Mouse (Mus musculus) brain, embryonic 18.5 days (tissue): ENCODE measurements around the gene Plekha4.

ENCODE experiments used
- DNase-seq: peaks from one replicate; pipeline ENCODE4 v3.0.0-alpha.2; 2012; ENCODE audit warnings: low read depth, low spot score

The Plekha4 gene

DNA sequence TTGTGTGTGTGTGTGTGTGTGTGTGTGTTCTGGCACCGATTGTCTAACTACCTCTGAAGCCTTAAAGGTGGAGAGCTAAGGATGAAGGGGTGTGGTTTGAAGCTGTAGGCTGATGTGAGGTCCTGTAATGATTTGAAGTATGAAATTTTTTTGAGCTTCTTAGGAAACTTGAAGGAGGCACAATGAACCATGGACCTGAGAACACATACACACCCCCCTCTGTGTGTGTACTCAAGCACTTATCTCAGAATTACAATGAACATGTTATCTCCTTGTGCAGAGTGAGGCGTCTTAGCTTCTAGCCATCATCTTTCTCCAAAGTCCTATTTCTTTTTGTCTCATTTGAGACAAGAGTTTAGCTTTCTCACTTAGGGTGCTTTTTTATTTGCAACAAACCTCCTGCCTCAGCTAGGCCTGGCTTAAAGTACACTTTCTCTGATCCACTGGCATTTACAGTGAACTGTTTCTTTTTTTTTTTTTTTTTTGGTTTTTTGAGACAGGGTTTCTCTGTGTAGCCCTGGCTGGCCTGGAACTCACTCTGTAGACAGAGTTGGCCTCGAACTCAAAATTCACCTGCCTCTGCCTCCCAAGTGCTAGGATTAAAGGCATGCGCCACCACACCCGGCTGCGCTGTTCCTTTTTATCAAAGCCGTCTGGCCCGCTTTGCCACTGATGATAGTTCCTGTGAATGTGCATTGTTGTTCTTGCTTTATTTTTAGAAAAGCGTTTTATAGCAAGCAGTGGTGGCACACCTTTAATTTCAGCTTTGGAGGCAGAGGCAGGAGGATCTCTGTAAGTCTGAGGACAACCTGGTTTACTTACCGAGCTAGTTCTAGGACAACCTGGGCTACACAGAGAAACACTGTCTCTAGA, 42.7 kb downstream of the Plekha4 start:
- no peak for DNase-seq

DNA sequence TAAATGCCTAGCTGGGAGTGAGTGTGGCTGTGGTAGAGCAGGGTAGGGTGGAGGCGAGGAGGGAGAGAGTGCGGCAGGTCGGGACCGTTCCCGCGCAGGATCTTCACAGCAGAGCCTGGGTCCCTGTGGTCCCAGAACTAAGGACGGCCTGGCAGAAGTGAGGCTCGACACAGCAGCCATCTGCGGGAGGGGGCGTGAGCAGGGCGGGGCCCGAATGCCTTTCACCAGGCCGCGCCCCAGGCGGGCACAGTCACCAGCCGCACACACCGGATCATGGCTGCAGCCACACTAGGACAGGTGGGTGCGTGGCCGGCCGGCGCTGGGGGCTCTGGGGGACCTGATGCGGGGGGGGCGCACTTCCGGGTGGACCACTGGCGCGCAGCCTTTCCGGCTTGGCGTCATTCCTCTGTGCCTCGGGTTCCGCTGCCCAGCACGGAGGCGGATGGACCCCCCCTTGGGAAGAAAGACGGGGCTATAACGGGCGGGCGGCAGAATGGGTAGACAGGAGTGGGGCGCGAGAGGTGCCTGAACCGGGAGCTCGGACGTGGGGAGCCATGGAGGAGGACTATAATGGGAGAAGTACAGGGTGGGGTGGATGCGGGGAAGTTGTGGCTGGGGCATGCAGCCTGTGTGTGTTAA, 44.1 kb downstream of the Plekha4 start, which contains the start of gene Bcat2:
Gene Bcat2 (plus strand): TSS at position 51 of the 639 bp plus-strand sequence.
- no peak for DNase-seq

DNA sequence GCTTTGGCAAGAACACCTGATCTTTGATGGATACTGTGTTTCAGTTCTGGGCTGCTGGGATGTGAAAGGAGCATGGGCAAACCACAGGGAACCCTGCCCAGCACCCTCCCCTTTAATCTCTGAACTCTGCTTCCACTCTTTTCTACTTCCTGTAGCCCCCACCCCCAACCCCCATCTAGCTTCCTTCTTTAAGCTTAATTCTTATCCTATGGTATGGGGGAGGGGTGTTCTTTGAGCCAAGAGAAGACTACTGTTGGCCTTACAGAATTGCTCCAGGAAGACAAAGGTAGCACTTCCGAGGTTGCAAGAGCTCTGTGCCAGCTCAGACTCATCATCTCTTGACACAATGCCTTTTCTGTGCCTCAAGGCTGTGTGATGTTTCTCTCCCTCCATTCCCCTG, 45.8 kb downstream of the Plekha4 start:
- no peak for DNase-seq

DNA sequence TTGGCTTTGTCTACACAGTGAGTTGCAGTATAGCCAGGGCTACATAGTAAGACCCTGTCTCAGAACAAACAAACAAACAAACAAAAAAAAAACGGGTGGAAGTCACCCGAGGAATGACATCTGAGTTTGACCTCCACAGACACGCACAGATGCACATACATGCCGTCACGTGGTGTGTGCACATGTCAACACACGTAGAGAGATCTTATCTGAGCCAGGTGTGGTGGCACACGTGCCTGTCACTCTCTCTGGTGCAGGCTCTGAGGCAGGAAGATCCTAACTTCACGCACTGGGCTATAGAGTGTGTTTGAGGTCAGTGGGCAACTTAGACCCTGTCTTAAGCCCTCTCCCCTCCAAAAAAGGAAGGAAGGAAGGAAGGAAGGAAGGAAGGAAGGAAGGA, 47.8 kb downstream of the Plekha4 start:
- DNase-seq: no peak

DNA sequence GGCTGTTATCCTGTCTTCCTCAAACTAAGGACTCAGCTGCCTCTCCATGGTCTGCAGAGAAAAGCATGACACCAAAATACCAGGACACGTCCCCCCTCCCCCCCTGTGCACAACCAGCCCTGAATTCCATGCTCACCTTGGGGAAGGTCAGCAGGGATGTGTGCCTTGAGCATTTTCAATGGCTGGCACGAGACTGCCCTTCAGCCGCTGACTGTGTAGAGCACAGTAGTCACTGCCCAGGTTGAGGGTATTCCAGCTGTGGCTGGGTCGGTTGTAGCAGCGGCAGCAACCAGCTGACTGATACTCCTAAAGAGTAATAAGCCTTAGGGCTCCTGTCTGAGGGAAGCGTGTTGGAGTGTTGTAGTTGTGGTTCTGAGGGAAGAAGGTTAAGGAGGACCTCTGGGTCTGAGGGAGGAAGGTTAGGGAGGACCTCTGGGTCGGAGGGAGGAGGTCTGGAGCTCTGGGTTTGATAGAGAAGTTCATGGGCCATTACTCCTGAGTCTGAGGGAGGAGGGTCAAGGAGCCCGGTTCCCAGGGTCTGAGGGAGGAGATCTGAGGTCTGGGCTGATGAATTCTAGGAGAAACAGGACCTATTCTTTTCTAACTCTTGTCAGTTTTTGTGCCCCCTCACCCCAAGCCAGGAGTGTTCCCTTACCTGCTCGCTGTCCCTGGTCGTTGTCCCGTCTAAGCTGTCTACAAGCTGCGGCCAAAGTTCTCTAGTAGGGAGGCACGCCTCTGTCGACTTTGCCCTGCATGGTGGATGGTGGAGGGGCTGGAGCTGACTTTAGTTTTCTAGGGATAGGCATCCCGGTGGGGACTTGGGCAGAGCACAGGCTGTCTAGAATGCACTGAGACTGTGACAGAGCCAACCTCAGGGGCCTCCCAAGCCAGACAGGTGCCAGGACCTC, 48.6 kb downstream of the Plekha4 start:
- DNase-seq: no peak

DNA sequence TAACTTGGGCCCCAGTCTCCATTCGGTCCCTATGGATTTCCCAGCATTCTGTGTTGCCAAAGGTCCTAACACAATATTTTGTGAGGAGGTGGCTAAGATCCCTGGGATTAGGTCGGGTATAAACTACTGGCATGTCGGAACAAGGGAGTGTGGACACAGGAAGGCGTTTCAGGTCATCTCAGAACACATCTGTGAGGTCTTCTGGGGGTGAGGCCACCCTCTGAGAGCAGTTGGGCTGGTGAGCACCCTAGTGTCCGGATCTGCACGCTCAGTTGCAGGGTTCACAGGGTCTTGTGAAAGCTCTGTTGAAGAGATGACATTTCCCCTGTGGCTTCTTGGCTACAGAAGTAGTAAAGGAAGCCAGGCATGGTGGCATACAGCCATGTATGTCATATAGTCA, 59.8 kb downstream of the Plekha4 start:
- no peak for DNase-seq

DNA sequence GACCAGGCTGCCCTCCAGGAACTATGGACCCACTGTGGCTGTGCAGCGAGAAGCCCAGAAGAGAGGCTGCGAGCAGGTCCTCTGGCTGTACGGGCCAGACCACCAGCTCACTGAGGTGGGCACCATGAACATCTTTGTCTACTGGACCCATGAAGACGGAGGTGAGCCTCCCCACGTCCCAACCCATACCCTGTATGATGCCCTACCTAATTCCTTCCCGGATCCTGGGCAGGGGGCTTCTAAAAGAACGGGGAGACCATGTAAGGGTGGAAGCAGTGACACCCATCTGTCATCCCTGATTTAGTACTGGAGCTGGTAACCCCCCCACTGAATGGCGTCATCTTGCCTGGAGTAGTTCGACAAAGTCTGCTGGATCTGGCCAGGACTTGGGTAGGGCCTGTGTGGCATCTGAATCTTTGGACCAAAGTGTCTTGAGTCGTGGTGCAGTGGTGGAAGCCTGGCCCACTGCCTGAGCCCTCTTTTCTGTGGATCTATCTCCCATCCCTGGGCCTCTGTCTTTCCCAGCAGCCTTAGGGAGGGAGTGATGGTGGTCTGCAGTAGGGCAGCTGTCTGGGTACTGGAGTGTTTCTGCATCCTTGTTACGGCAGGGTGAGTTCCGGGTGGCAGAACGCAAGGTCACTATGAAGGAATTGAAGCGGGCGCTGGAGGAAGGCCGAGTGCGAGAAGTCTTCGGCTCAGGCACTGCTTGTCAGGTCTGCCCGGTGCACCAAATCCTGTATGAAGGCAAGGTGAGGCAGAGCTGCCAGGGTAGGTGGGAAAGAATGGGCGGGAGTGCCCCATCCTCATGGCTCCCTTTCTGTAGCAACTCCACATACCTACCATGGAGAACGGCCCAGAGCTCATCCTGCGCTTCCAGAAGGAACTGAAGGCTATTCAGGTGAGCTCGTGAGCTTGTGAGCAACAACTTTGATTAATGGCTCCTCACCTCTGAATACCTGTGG, 61.8 kb downstream of the Plekha4 start:
- DNase-seq: no peak

DNA sequence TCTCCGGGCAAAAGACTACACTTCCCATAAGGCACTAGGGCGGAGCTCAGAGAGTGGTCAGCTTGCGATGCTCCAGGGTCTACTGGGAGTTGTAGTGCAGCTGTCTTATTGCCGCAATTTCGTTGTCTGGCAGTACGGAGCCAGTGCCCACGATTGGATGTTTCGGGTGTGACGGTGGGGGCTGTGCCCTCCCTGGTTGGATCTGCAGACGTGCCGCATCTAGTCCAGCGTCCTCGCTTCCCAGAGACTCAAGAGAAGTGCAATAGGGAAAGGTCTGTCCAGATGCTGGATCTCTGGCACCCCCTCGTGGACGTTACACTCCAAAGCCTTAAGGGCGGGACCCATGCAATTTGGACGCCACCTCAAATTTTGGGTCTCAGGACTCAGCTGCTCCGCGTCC, 63.0 kb downstream of the Plekha4 start:
- peak; percentile 98 for DNase-seq

DNA sequence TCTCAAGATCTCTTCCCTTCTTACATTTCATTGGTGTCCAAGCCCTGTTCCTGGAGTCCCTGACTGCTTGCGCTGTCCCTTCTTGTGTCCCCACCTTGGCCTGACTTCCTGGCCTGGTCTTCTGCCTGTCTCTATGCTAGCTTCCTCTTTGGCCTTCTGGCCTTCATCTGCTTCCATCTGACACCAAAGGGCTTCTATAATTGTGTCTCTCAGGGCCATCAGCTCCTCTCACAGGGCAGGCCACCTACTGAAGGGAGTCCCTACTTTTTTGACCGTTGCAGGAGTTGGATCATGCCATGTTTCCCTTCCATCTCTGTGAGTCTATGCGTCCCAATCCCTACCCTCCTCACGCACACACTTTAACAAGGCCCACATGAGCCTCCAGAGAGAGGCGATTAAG, 63.8 kb downstream of the Plekha4 start:
- DNase-seq: no peak

DNA sequence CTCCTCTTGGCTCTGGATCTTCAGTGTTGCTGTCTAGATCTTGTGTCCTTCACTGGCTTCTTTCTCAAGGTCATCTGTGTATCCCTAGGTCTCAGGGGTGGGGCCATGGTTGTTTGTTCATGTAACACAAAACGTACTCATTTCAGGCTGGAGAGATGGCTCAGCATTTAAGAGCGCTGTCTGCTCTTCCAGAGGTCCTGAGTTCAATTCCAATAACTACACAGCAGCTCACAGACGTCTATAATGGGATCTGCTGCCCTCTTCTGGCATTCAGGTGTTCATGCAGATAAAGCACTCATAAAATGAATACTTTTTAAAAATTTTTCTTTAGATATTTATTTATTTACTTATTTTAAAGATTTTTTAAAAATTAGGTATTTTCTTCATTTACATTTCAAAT, 64.7 kb downstream of the Plekha4 start:
- no peak for DNase-seq

DNA sequence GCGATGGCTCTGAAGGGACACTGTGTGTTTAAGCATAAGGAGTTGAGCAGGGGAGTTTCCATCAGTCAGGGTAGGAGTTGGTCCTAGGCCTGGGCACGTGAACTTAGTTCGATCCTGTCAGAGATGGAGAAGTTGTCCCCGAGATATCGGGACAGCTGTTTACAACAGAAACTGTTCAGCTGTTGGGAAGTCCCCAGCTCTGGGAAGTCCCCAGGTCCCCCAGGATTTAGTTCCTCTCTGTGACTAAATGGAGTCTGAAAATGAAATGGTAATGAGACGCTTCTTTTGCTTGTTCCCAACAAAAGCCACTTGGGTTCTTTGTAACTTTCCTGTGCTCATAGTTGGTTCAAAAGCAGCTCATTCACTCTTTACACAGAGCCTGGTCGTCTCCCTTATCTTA, 65.8 kb downstream of the Plekha4 start:
- DNase-seq: no peak

DNA sequence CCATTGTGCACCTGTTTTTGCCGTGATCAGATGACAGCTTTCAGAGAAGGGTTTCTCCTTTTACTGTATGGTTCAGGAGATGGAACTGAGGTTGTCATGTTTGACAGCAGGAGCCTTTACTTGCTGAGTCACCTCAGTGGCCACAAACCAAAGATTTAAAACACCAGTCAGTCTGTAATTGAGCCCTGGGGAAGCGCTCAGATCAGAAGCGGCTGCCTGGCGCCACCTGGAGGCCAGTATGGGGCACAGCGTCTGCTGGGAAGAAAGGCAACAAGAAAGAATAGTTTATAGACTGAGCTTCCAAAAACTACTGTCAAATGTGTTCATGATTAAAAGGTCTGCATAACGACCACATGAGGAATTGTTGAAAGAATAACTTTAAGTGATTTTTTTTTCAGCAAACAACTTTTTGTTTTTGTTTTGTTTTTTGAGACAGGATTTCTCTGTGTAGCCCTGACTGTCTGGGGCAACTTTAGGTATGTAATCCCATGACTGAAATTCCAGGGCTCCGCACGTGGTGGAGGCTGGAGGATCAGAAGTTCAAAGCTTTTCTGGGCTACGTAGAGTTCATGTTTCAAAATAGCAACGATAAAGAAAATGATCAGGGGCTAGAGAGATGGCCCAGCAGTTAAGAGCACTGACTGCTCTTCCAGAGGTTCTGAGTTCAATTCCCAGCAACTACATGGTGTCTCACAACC, 67.1 kb downstream of the Plekha4 start:
- no peak for DNase-seq

DNA sequence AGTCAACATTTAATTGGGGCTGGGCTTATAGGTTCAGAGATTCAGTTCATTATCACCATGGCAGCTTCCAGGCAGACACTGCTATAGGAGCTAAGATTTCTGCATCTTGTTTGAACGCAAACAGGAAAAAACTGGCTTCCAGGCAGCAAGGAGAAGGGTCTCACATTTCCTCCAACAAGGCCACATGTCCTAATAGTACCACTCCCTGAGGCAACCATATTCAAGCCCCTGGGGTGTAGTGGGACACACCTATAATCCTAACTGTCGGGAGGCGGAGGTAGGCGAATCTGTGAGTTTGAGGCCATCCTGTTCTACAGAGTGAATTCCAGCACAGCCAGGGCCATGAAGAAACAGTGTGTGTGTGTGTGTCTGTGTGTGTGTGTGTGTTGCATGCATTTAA, 69.0 kb downstream of the Plekha4 start:
- no peak for DNase-seq

DNA sequence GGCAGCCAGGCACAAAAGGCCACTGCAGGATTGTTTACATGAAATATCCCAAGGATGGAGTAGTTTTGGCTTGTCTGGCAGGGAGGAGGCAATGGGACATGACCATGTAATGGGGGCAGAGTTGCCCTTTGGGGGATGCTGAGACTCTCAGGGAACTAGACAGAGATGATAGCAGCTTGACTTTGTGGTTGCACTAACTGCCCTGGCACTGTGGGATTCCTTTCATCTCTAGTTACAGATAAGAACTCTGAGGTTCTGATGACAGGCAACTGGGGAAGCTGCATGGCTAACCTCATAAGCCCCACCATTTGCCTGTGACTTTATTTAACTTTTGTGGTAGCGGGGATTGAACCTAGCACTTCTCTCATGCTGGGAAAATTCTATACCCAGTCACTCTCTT, 70.0 kb downstream of the Plekha4 start:
- no peak for DNase-seq

DNA sequence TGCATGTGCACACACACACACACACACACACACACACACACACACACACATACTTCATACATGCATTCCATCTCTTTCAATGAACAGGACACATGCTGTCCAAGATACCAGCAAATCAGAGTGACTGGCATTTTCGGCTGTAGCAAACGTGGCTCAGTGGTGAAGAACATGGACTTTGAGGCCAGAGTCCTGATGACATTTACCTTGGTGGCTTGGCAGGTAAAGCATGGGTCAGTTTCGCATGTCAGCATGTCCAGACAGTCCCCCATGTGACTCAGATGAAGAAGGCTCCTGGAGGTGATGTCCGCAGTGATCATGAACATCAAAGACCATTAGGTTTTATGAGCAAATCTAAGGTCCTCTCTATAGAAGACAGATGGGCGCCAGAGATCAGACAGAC, 70.9 kb downstream of the Plekha4 start:
- no peak for DNase-seq

DNA sequence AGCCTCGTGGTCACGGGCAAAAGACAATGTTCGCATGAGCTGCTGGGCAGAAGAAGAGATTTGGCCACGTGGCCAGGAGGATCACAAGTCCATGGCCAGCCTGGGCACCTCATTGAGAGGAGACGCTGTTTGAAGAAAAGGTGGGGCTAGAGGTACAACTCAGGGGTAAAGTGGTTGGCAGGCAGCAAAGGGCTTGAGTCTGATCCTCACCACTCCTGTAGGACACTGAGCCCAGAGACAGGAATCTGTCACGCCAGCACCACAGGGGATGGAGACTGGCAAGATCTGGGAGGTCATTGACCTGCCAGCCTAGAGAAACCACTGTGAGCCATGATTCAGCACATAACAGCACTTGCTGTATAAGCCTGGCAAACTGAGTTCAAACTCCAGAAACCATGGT, 71.4 kb downstream of the Plekha4 start:
- DNase-seq: no peak

DNA sequence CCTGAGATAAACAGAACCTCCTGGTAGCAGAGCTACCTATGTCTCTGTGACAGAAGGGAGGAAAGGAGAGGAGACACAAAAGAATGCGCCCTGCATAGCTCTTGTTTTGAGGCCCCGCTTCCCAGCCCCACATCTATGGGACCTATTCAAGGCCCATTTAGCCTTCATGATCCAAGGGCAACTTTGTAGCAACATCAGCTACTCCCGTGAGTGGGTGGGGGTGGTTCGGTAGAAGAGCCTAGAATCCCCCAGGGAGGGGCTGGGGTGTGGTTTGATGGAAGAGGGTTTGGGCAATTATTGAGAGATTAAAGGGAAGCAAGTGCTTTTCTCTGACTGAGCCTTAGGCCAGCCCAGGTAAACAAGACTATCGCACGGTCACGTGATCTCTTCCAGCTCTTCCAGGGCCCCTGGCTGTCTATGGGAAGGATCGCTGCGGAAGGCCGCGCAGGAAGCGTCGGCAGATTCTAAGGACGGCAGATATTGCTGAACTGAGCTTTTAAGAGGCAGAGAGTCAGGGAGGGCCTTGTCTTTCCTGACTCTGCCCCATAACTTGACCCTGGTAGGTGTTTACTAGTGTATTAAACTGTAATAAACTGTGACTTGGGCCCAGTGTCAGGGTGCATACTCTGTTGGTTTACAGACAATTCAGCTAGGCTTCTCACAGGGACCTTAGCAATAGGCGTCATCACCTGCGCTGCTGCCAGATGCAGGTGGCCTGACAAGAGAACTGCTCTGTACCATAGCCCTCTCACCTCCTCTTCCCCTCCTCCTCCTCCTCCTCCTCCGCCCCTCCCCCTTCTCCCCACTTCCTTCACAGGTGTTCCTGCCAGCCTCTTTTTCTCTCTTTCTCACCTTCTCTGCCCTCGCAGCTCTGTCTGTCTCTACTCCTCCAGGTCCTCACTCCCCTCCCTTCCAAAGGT, 73.1 kb downstream of the Plekha4 start:
- no peak for DNase-seq
